Mouse (Mus musculus) limb, embryonic 13.5 days (tissue): ENCODE results near the gene Hoxb3. TPM values are rescaled to one million over a fixed set of nuclear protein-coding genes. Genes with fewer than 3 reads are reported as not detected.

ENCODE experiments used
- ATAC-seq: fragments of 200-750 bp; cut with Nextera tagmentation; 2 replicates; pipeline ENCODE4 v1.8.0; 2017; ENCODE audit warnings: low read depth, moderate number of reproducible peaks, moderate TSS enrichment; ENCODE audit not compliant: low FRiP score
- H3K27ac ChIP-seq: fragments of 300-500 bp; sonication (generic); 2 replicates; pipeline ENCODE4 v1.5.1; 2015; ENCODE audit warnings: inconsistent platforms, mild to moderate bottlenecking, moderate library complexity
- H3K27me3 ChIP-seq: fragments of 300-500 bp; sonication (generic); 2 replicates; pipeline ENCODE4 v1.6.1; 2015; ENCODE audit warnings: mild to moderate bottlenecking, inconsistent platforms
- H3K36me3 ChIP-seq: fragments of 300-500 bp; sonication (generic); 2 replicates; pipeline ENCODE4 v1.6.1; 2015; ENCODE audit warnings: inconsistent platforms, mild to moderate bottlenecking, moderate library complexity
- H3K4me1 ChIP-seq: fragments of 300-500 bp; sonication (generic); 2 replicates; pipeline ENCODE4 v1.6.1; 2015; ENCODE audit warnings: inconsistent platforms
- H3K4me2 ChIP-seq: fragments of 300-500 bp; sonication (generic); replicated peaks from 2 replicates; pipeline ENCODE4 v1.6.1; 2015; ENCODE audit warnings: inconsistent platforms, mild to moderate bottlenecking, moderate library complexity
- H3K4me3 ChIP-seq: fragments of 300-500 bp; sonication (generic); 2 replicates; pipeline ENCODE4 v1.5.1; 2015; ENCODE audit warnings: moderate library complexity, mild to moderate bottlenecking, inconsistent platforms
- H3K9ac ChIP-seq: fragments of 300-500 bp; sonication (generic); 2 replicates; pipeline ENCODE4 v1.6.1; 2015; ENCODE audit warnings: mild to moderate bottlenecking, inconsistent platforms
- H3K9me3 ChIP-seq: fragments of 300-500 bp; sonication (generic); 2 replicates; pipeline ENCODE4 v1.6.1; 2016; ENCODE audit warnings: inconsistent platforms
- WGBS: fragments of 180-500 bp; shearing (Covaris S2); methylation state at CpG from one replicate; pipeline ENCODE4 v1.1.7; 2015; 5-methylcytosine and 5-hydroxymethylcytosine counted together
- polyA plus RNA-seq: library from polyadenylated mRNA; unstranded; fragments of >200 nt; fragmentation: Nextera tagmentation; extraction: Ambion mirVana; gene quantifications from 2 replicates; pipeline ENCODE4 v1.2.1, GENCODE M21; 2015

Gene Hoxb3
- polyA plus RNA-seq: 0.17 and 0.55 TPM in 2 replicates

- H3K4me2 ChIP-seq: no peak within 1 kb of the TSS
- no peak within 1 kb of the TSS for H3K27ac ChIP-seq
- ATAC-seq: no peak
- H3K9me3 ChIP-seq: no peaks in the 10 kb centered on the region
- H3K9ac ChIP-seq: no peak within 1 kb of the TSS
- peaks cover 15% of the 10 kb centered on the region for H3K4me1 ChIP-seq
- no peak within 1 kb of the TSS for H3K4me3 ChIP-seq
- H3K36me3 ChIP-seq: no peaks in the 10 kb centered on the region
- 8% methylated on average over 10 of the region's 10 CpGs for WGBS
- H3K27me3 ChIP-seq: peaks cover 100% of the 10 kb centered on the region
Observed at GRCm38 (mm10) chr11:96323154-96323553, at the start of gene Hoxb3. Hoxb3 (plus strand) TSS chr11:96323326.

- WGBS: 17% methylated on average over 10 of the region's 10 CpGs
Observed at GRCm38 (mm10) chr11:96274428-96274827, 48.7 kb upstream of the Hoxb3 start.

GRCm38 (mm10) chr11:96275896-96276295, 47.2 kb upstream of the Hoxb3 start:
- Histone ChIP-seq H3K27ac (no peak overlapping the region), H3K9ac (no peak overlapping the region), H3K4me2 (no peak overlapping the region), H3K4me1 (peaks cover 16% of the 10 kb centered on the region), H3K27me3 (peaks cover 99% of the 10 kb centered on the region), H3K36me3 (no peaks in the 10 kb centered on the region), H3K9me3 (no peaks in the 10 kb centered on the region), H3K4me3 (no peak overlapping the region)
- ATAC-seq: no peak
- 22% methylated on average over 4 of the region's 4 CpGs for WGBS

More at GRCm38 (mm10) chr11:96274428-96274827, 48.7 kb upstream of the Hoxb3 start:
- ATAC-seq: no peak
- no peaks in the 10 kb centered on the region for H3K36me3 ChIP-seq
- H3K9ac ChIP-seq: no peak overlapping the region
- H3K27me3 ChIP-seq: peaks cover 99% of the 10 kb centered on the region
- no peak overlapping the region for H3K4me2 ChIP-seq
- no peak overlapping the region for H3K27ac ChIP-seq
- no peaks in the 10 kb centered on the region for H3K9me3 ChIP-seq
- H3K4me1 ChIP-seq: peaks cover 24% of the 10 kb centered on the region
- H3K4me3 ChIP-seq: no peak overlapping the region

DNA sequence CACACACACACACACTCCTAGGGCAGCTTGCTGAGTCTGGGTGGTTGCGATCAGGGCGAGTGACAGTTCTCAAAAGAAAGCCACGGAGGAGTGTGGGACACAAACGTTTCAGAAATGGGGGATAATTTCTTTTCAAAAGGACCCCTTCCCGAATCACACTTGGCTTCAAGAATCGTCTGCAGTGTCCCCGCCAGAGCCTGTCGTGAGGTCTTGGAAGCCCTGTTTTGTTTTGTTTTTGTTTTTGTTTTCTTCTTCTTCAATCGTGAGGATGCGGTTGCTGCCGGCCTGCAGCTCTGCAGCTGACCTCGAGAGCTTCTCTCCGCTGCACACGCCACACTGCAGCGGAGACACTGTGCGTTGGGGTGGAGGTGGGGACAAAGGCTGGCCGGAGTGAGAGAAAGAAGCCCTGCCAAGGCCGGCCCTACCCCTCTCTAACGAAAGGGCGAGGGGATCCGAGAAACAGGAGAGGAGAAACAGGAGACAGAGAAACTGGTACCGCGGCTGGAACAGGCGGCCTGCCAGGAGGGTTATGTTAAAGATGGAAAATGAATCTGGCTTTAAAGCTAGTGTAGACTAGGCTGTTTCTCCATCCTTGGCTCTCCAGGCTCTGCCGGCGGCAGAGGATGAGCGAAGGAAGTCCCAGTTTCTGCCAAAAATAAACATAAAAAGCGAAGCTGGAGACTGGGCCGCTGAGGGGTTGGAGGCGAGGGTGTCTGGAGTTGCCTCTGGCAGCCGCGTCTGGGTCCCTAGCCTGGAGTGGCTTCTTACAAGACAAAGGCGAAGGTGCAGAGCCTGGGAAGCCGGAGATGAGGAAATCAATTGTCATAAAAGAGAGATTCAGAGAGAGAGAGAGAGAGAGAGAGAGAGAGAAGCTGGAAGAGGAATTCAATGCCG, 45.7 kb upstream of the Hoxb3 start:
- Histone ChIP-seq H3K4me3 (no peak overlapping the region), H3K9me3 (no peaks in the 10 kb centered on the region), H3K27me3 (peaks cover 97% of the 10 kb centered on the region), H3K36me3 (no peaks in the 10 kb centered on the region), H3K27ac (no peak overlapping the region), H3K4me1 (peaks cover 2% of the 10 kb centered on the region; the same call in 1 of the 2 replicates), H3K4me2 (no peak overlapping the region), H3K9ac (no peak overlapping the region)
- whole genome bisulfite sequencing: 2% methylated on average over 35 of the region's 35 CpGs
- no peak for ATAC-seq

DNA sequence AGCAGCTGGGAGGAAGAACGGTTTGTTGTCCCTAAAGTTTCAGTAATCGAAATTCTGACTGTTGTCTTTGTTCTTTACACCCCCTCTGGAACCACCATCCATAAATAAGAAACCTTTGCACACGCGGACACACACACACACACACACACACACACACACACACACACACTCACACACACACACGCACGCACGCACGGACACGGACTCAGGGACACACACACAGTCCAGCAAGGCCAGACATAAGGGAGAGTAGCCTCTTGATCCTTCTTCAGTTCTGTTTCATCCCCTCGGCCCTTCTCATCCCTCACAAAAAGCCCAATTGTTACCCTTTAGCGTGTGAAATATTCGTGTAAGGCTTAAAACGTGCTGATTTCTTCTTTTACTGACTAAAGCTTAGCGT, 44.8 kb upstream of the Hoxb3 start:
- ATAC-seq: no peak
- H3K4me3 ChIP-seq: no peak overlapping the region
- H3K36me3 ChIP-seq: no peaks in the 10 kb centered on the region
- H3K4me2 ChIP-seq: no peak overlapping the region
- H3K27ac ChIP-seq: no peak overlapping the region
- peaks cover 97% of the 10 kb centered on the region for H3K27me3 ChIP-seq
- H3K9ac ChIP-seq: no peak overlapping the region
- no peaks in the 10 kb centered on the region for H3K9me3 ChIP-seq
- WGBS: 7% methylated on average over 14 of the region's 14 CpGs
- peaks cover 6% of the 10 kb centered on the region for H3K4me1 ChIP-seq

- Histone ChIP-seq H3K9me3 (no peaks in the 10 kb centered on the region), H3K4me1 (peaks cover 6% of the 10 kb centered on the region), H3K27me3 (peaks cover 97% of the 10 kb centered on the region), H3K4me2 (no peak overlapping the region), H3K9ac (no peak overlapping the region), H3K4me3 (no peak overlapping the region), H3K36me3 (no peaks in the 10 kb centered on the region), H3K27ac (no peak overlapping the region)
- WGBS: under 1% methylated on average over 9 of the region's 9 CpGs
- no peak for ATAC-seq
Observed at GRCm38 (mm10) chr11:96278773-96279172, 44.4 kb upstream of the Hoxb3 start.

GRCm38 (mm10) chr11:96279421-96280233, 43.5 kb upstream of the Hoxb3 start:
- peaks cover 13% of the 10 kb centered on the region for H3K4me1 ChIP-seq
- H3K4me3 ChIP-seq: no peak overlapping the region
- no peaks in the 10 kb centered on the region for H3K36me3 ChIP-seq
- no peaks in the 10 kb centered on the region for H3K9me3 ChIP-seq
- no peak for ATAC-seq
- H3K4me2 ChIP-seq: no peak overlapping the region
- 2% methylated on average over 31 of the region's 31 CpGs for WGBS
- H3K27ac ChIP-seq: no peak overlapping the region
- peaks cover 97% of the 10 kb centered on the region for H3K27me3 ChIP-seq
- no peak overlapping the region for H3K9ac ChIP-seq

DNA sequence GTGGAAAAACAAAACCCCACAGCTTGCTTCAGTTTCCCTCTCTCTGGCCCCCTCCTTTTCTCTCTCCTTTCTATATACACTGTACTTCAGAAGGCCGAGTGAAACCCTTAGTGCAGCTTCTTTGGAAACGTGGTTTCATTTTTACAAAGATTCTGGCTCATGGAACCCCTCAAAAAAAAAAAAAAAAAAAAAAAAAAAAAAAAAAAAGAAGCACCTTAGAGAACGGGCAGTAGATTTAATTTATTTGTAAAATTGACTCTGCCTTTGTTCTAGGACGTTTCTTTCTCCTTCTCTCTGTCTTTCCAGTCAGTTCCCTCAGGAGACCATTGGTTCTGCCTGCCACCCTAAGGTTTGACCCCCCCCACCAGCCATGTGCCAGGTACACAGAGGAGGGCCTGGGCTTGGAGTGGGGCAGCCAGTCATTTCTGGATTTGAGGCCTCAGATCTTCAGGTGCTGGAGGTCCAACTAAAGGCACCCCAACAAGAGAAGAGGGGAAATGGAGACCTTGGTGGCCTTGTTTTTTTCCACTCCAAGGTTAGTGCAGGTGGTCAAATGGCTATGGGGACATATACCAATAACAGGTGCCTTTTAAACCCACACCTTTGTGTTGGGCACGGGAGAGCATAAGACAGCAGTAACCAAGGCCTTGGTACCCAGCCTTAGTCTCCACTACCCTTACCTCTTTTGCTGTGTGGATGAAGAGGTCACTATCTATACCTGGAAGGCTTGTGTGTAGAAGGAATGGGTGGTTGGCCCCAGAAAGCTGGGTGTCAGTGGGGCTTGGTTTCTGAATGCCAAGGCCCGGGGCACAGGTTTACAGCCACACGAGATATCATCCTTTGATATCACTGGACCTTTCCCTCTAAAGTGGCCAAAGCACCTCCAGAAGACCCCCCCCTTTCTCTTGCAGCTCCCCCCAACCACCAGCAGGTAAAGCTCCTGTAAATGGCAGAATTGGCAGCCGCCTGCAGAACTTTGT, 42.4 kb upstream of the Hoxb3 start:
- no peak overlapping the region for H3K4me3 ChIP-seq
- WGBS: 10% methylated on average over 8 of the region's 8 CpGs
- peaks cover 16% of the 10 kb centered on the region for H3K4me1 ChIP-seq
- no peak overlapping the region for H3K9ac ChIP-seq
- no peak overlapping the region for H3K4me2 ChIP-seq
- H3K36me3 ChIP-seq: no peaks in the 10 kb centered on the region
- H3K27me3 ChIP-seq: peaks cover 97% of the 10 kb centered on the region
- ATAC-seq: no peak
- no peaks in the 10 kb centered on the region for H3K9me3 ChIP-seq
- no peak overlapping the region for H3K27ac ChIP-seq

DNA sequence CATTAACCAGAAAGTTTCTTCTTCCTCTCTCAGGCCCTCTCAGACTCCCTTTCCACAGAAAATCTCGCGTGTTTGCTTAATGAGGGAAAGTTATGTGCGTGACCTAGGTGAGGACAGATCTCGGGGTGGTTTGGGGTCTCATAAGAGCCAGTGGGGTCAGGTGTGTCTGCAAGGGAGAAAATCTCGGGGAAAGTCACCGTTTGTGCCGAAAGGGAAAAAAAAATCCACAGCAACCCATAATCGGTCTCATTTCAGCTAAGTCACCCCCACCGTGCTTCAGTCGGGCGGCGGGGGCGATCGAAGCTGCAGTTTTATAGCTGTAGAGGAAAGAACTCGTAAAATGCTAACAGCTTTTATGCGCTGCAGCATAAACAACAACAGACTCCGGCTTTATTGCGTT, 41.7 kb upstream of the Hoxb3 start:
- no peaks in the 10 kb centered on the region for H3K36me3 ChIP-seq
- H3K4me1 ChIP-seq: peaks cover 16% of the 10 kb centered on the region
- 2% methylated on average over 18 of the region's 18 CpGs for WGBS

GRCm38 (mm10) chr11:96281855-96282570, 41.1 kb upstream of the Hoxb3 start, which contains the start of gene Hoxb8:
Hoxb8 (plus strand) TSS chr11:96281905.
- Histone ChIP-seq H3K9me3 (no peaks in the 10 kb centered on the region), H3K27me3 (peaks cover 97% of the 10 kb centered on the region), H3K4me3 (peak within 1 kb of the TSS; percentile 21; the same call in 1 of the 2 replicates), H3K9ac (no peak within 1 kb of the TSS), H3K27ac (no peak within 1 kb of the TSS), H3K36me3 (no peaks in the 10 kb centered on the region), H3K4me1 (peaks cover 19% of the 10 kb centered on the region), H3K4me2 (0 out of 2 replicates have a peak within 1 kb of the TSS, but pooled peaks have one; percentile 27)
- WGBS: under 1% methylated on average over 27 of the region's 27 CpGs
- no peak for ATAC-seq

More for the DNA sequence above, 41.7 kb upstream of the Hoxb3 start:
- H3K9me3 ChIP-seq: no peaks in the 10 kb centered on the region
- no peak for ATAC-seq
- no peak overlapping the region for H3K27ac ChIP-seq
- H3K9ac ChIP-seq: no peak overlapping the region
- no peak overlapping the region for H3K4me2 ChIP-seq
- peaks cover 97% of the 10 kb centered on the region for H3K27me3 ChIP-seq
- H3K4me3 ChIP-seq: no peak overlapping the region
